Mouse (Mus musculus): ENCODE results near the gene Nt5e. TPM values are rescaled to one million over a fixed set of nuclear protein-coding genes. Genes with fewer than 3 reads are reported as not detected.

The Nt5e gene
- polyA plus RNA-seq, 1 experiment: 1.2 TPM

- no peak overlapping the region for H3K27ac ChIP-seq (replicated peaks; ENCODE audit: low read depth, low read length)
- H3K4me1 ChIP-seq (ENCODE audit: control insufficient read depth, insufficient read depth, insufficient read length, low read length): 0 out of 2 replicates have a peak, but pooled peaks cover 5% of the 10 kb centered on the region
- no peak overlapping the region for H3K4me3 ChIP-seq (ENCODE audit: insufficient read depth, low read depth, low read length)
Measured at GRCm38 (mm10) chr9:88361211-88361909, 34.4 kb downstream of the Nt5e start.

- Histone ChIP-seq H3K4me3 (ENCODE audit: insufficient read depth, low read depth, low read length) (no peak overlapping the region), H3K4me1 (ENCODE audit: control insufficient read depth, insufficient read depth, insufficient read length, low read length) (0 out of 2 replicates have a peak, but pooled peaks cover 5% of the 10 kb centered on the region), H3K27ac (replicated peaks; ENCODE audit: low read depth, low read length) (no peak overlapping the region)
Measured at GRCm38 (mm10) chr9:88362055-88362850, 35.3 kb downstream of the Nt5e start.

- Histone ChIP-seq H3K27ac (replicated peaks; ENCODE audit: low read depth, low read length) (no peak overlapping the region), H3K4me1 (ENCODE audit: control insufficient read depth, insufficient read depth, insufficient read length, low read length) (0 out of 2 replicates have a peak, but pooled peaks cover 5% of the 10 kb centered on the region), H3K4me3 (ENCODE audit: insufficient read depth, low read depth, low read length) (no peak overlapping the region)
Measured at GRCm38 (mm10) chr9:88363102-88363501, 36.1 kb downstream of the Nt5e start.

GRCm38 (mm10) chr9:88366308-88366707 is 39.3 kb downstream of the Nt5e start:
- Histone ChIP-seq H3K27ac (replicated peaks; ENCODE audit: low read depth, low read length) (no peak overlapping the region), H3K4me3 (ENCODE audit: insufficient read depth, low read depth, low read length) (no peak overlapping the region), H3K4me1 (ENCODE audit: control insufficient read depth, insufficient read depth, insufficient read length, low read length) (0 out of 2 replicates have a peak, but pooled peaks cover 3% of the 10 kb centered on the region)

GRCm38 (mm10) chr9:88366819-88367218 is 39.8 kb downstream of the Nt5e start:
- Histone ChIP-seq H3K4me3 (ENCODE audit: insufficient read depth, low read depth, low read length) (no peak overlapping the region), H3K27ac (replicated peaks; ENCODE audit: low read depth, low read length) (no peak overlapping the region), H3K4me1 (ENCODE audit: control insufficient read depth, insufficient read depth, insufficient read length, low read length) (no peaks in the 10 kb centered on the region)

GRCm38 (mm10) chr9:88367322-88367721 is 40.3 kb downstream of the Nt5e start:
- no peaks in the 10 kb centered on the region for H3K4me1 ChIP-seq (ENCODE audit: control insufficient read depth, insufficient read depth, insufficient read length, low read length)
- H3K4me3 ChIP-seq (ENCODE audit: insufficient read depth, low read depth, low read length): no peak overlapping the region
- no peak overlapping the region for H3K27ac ChIP-seq (replicated peaks; ENCODE audit: low read depth, low read length)

GRCm38 (mm10) chr9:88367751-88368150 is 40.8 kb downstream of the Nt5e start:
- H3K27ac ChIP-seq (replicated peaks; ENCODE audit: low read depth, low read length): no peak overlapping the region
- H3K4me1 ChIP-seq (ENCODE audit: control insufficient read depth, insufficient read depth, insufficient read length, low read length): no peaks in the 10 kb centered on the region
- H3K4me3 ChIP-seq (ENCODE audit: insufficient read depth, low read depth, low read length): no peak overlapping the region

- H3K27ac ChIP-seq (replicated peaks; ENCODE audit: low read depth, low read length): no peak overlapping the region
- H3K4me1 ChIP-seq (ENCODE audit: control insufficient read depth, insufficient read depth, insufficient read length, low read length): no peaks in the 10 kb centered on the region
- H3K4me3 ChIP-seq (ENCODE audit: insufficient read depth, low read depth, low read length): no peak overlapping the region
Measured at GRCm38 (mm10) chr9:88368476-88368875, 41.5 kb downstream of the Nt5e start.

GRCm38 (mm10) chr9:88369666-88370065 is 42.7 kb downstream of the Nt5e start:
- Histone ChIP-seq H3K27ac (replicated peaks; ENCODE audit: low read depth, low read length) (no peak overlapping the region), H3K4me1 (ENCODE audit: control insufficient read depth, insufficient read depth, insufficient read length, low read length) (no peaks in the 10 kb centered on the region), H3K4me3 (ENCODE audit: insufficient read depth, low read depth, low read length) (no peak overlapping the region)

- Histone ChIP-seq H3K4me1 (ENCODE audit: control insufficient read depth, insufficient read depth, insufficient read length, low read length) (no peaks in the 10 kb centered on the region), H3K27ac (replicated peaks; ENCODE audit: low read depth, low read length) (no peak overlapping the region), H3K4me3 (ENCODE audit: insufficient read depth, low read depth, low read length) (no peak overlapping the region)
Measured at GRCm38 (mm10) chr9:88371201-88371600, 44.2 kb downstream of the Nt5e start.

- H3K27ac ChIP-seq (replicated peaks; ENCODE audit: low read depth, low read length): no peak overlapping the region
- no peak overlapping the region for H3K4me3 ChIP-seq (ENCODE audit: insufficient read depth, low read depth, low read length)
- H3K4me1 ChIP-seq (ENCODE audit: control insufficient read depth, insufficient read depth, insufficient read length, low read length): no peaks in the 10 kb centered on the region
Measured at GRCm38 (mm10) chr9:88373001-88373400, 46.0 kb downstream of the Nt5e start.

GRCm38 (mm10) chr9:88377483-88377882 is 50.5 kb downstream of the Nt5e start:
- Histone ChIP-seq H3K4me3 (ENCODE audit: insufficient read depth, low read depth, low read length) (no peak overlapping the region), H3K4me1 (ENCODE audit: control insufficient read depth, insufficient read depth, insufficient read length, low read length) (no peaks in the 10 kb centered on the region), H3K27ac (replicated peaks; ENCODE audit: low read depth, low read length) (no peak overlapping the region)

GRCm38 (mm10) chr9:88379057-88379456 is 52.1 kb downstream of the Nt5e start:
- H3K4me3 ChIP-seq (ENCODE audit: insufficient read depth, low read depth, low read length): no peak overlapping the region
- no peak overlapping the region for H3K27ac ChIP-seq (replicated peaks; ENCODE audit: low read depth, low read length)

GRCm38 (mm10) chr9:88380076-88380475 is 53.1 kb downstream of the Nt5e start:
- no peaks in the 10 kb centered on the region for H3K4me1 ChIP-seq (ENCODE audit: control insufficient read depth, insufficient read depth, insufficient read length, low read length)
- H3K4me3 ChIP-seq (ENCODE audit: insufficient read depth, low read depth, low read length): no peak overlapping the region
- no peak overlapping the region for H3K27ac ChIP-seq (replicated peaks; ENCODE audit: low read depth, low read length)

More at GRCm38 (mm10) chr9:88379057-88379456, 52.1 kb downstream of the Nt5e start:
- no peaks in the 10 kb centered on the region for H3K4me1 ChIP-seq (ENCODE audit: control insufficient read depth, insufficient read depth, insufficient read length, low read length)

GRCm38 (mm10) chr9:88380542-88380941 is 53.5 kb downstream of the Nt5e start:
- Histone ChIP-seq H3K4me3 (ENCODE audit: insufficient read depth, low read depth, low read length) (no peak overlapping the region), H3K27ac (replicated peaks; ENCODE audit: low read depth, low read length) (no peak overlapping the region), H3K4me1 (ENCODE audit: control insufficient read depth, insufficient read depth, insufficient read length, low read length) (no peaks in the 10 kb centered on the region)

GRCm38 (mm10) chr9:88388826-88389225 is 61.8 kb downstream of the Nt5e start:
- H3K4me1 ChIP-seq (ENCODE audit: control insufficient read depth, insufficient read depth, insufficient read length, low read length): no peaks in the 10 kb centered on the region
- H3K27ac ChIP-seq (replicated peaks; ENCODE audit: low read depth, low read length): no peak overlapping the region
- no peak overlapping the region for H3K4me3 ChIP-seq (ENCODE audit: insufficient read depth, low read depth, low read length)

Measured in brown adipose tissue, adult 24 weeks (tissue).